In the genomic region with DNA sequence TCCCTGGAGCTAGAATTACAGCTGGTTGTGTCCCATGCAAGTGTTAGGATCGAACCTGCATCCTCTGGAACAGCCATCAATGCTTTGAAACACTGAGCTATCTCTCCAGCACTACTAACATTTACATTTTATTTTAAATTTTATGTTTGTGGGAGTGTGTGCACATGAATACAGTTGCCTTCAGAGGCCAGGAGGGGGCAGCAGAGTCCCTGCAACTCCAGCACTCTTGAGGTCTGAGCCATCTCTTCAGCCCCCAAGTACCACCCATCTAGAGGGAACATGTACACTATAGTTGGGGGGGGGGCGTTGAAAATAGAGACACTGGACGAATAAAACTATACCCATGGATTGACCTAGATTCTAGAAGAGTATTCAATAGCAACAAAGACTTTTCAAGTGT, we compare ENCODE assay signal across 8 mouse cellular contexts. TPM values are rescaled to one million over a fixed set of nuclear protein-coding genes. Genes with fewer than 3 reads are reported as not detected.
DNase-seq lines count a peak whose midpoint lies in the region; ATAC-seq and TF ChIP-seq lines count a peak whose summit lies in the region.
"Had no signal": no experiment of that assay in that cellular context is flagged by ENCODE, and none has a peak within 500 bp of the region (broad histone marks: within the 10 kb centered on the region; RNA-seq: fewer than 3 reads in every experiment).

No protein-coding gene starts in this region.

- no peaks in the 10 kb centered on the region for H3K9me3 ChIP-seq in heart, postnatal 0 days (replicated peaks; ENCODE audit: control insufficient read depth, low read length)
- H3K9me3 ChIP-seq in lung, postnatal 0 days (ENCODE audit: low read length), result no peaks in the 10 kb centered on the region
- H3K9me3 ChIP-seq: megakaryocyte, embryonic 14.5 days had no signal

- no peak overlapping the region for H3K4me3 ChIP-seq in heart, postnatal 0 days (ENCODE audit: low read depth, low read length)
- no peak overlapping the region for H3K4me3 ChIP-seq in lung, postnatal 0 days (ENCODE audit: low read depth, low read length)
- H3K4me3 ChIP-seq: megakaryocyte, embryonic 14.5 days had no signal

- no peak overlapping the region for H3K9ac ChIP-seq in heart, postnatal 0 days (replicated peaks; ENCODE audit: low read depth, low read length)
- no peak overlapping the region for H3K9ac ChIP-seq in lung, postnatal 0 days (replicated peaks; ENCODE audit: low read depth)

- no peaks in the 10 kb centered on the region for H3K36me3 ChIP-seq in heart, postnatal 0 days (replicated peaks; ENCODE audit: control insufficient read depth, insufficient read depth, low read length)
- H3K36me3 ChIP-seq in lung, postnatal 0 days (ENCODE audit: insufficient read depth, low read length), result no peaks in the 10 kb centered on the region

- ATAC-seq in heart, postnatal 0 days (ENCODE audit: insufficient read depth, low read depth), result no peak
- ATAC-seq in lung, postnatal 0 days, result peak; percentile 40; the same call in 1 of the 2 replicates
- ATAC-seq in activated CD4-positive, CD25-positive, alpha-beta regulatory T cell, adult 4 months, result no peak

- peak overlapping the region; percentile 82 for H3K27ac ChIP-seq in heart, postnatal 0 days (ENCODE audit: low read depth)
- H3K27ac ChIP-seq in lung, postnatal 0 days (ENCODE audit: low read length), result peak overlapping the region; percentile 77; the same call in 1 of the 2 replicates

- H3K4me2 ChIP-seq in heart, postnatal 0 days (ENCODE audit: low read depth, low read length), result no peak overlapping the region
- no peak overlapping the region for H3K4me2 ChIP-seq in lung, postnatal 0 days (replicated peaks; ENCODE audit: low read depth, low read length)

- H3K4me1 ChIP-seq in heart, postnatal 0 days (ENCODE audit: control insufficient read depth, insufficient read depth), result 0 out of 2 replicates have a peak, but pooled peaks cover 6% of the 10 kb centered on the region
- H3K4me1 ChIP-seq in lung, postnatal 0 days (ENCODE audit: insufficient read depth, low read depth, low read length), result no peaks in the 10 kb centered on the region; the same call in 1 of the 2 replicates
- H3K4me1 ChIP-seq: megakaryocyte, embryonic 14.5 days had no signal

- no peak for TF ChIP-seq EP300 in heart, postnatal 0 days (IDR thresholded peaks at IDR 0.05; ENCODE audit: low read depth)
- no peak for TF ChIP-seq EP300 in lung, postnatal 0 days (IDR thresholded peaks at IDR 0.05)

- no peaks in the 10 kb centered on the region for H3K27me3 ChIP-seq in heart, postnatal 0 days (ENCODE audit: control insufficient read depth, insufficient read depth, low read length)
- no peaks in the 10 kb centered on the region for H3K27me3 ChIP-seq in lung, postnatal 0 days (replicated peaks; ENCODE audit: insufficient read depth, low read length)

- intact Hi-C loops in left cerebral cortex, postnatal 14 days (cut with DNase I), result loop anchor here (1.0 kb wide), 1 partner anchor 105 kb away; no protein-coding TSS in a partner anchor

- WGBS in heart, postnatal 0 days, result 65% methylated on average over 3 of the region's 3 CpGs
- 63% methylated on average over 3 of the region's 3 CpGs for WGBS in lung, postnatal 0 days

- peak; percentile 7 to 38 for DNase-seq in left cerebral cortex, postnatal 14 days (ENCODE audit: low spot score in 2 of 2)
- no peak for DNase-seq in left cerebral cortex, adult 11 months (ENCODE audit: low spot score)
- DNase-seq in ES-CJ7 (ENCODE audit: low read depth, low spot score), result peak; percentile 41
- peak; percentile 71 for DNase-seq in adrenal gland, postnatal 14 days
- DNase-seq in heart, postnatal 0 days (ENCODE audit: low spot score), result peak; percentile 51
- peak; percentile 62 for DNase-seq in lung, postnatal 0 days (ENCODE audit: low spot score)

- TF ChIP-seq CTCF in heart, postnatal 0 days (IDR thresholded peaks at IDR 0.05; ENCODE audit: low read depth), result peak; percentile 75
- TF ChIP-seq CTCF in lung, postnatal 0 days (IDR thresholded peaks at IDR 0.05), result peak; percentile 86

RNA-seq across cellular contexts. Expression of a gene that starts 37.3 kb away (rescaled TPM):
- 1 to 10 TPM; 3.1 to 3.3 TPM for total RNA-seq in left cerebral cortex, postnatal 14 days (2021)
- total RNA-seq in adrenal gland, postnatal 14 days (2021), result 32.4 and 38.9 TPM in 2 replicates
- total RNA-seq in heart, postnatal 0 days (2014; rRNA removed; ENCODE audit: low replicate concordance), result 37.0 and 55.8 TPM in 2 replicates
- 15.5 and 17.8 TPM in 2 replicates for polyA plus RNA-seq in heart, postnatal 0 days (2015; fragmentation: Nextera tagmentation; extraction: Ambion mirVana)
- 83.6 and 122 TPM in 2 replicates for polyA plus RNA-seq in lung, postnatal 0 days (2015; fragmentation: Nextera tagmentation; extraction: Ambion mirVana)
- polyA plus RNA-seq in activated CD4-positive, CD25-positive, alpha-beta regulatory T cell, adult 4 months (2017; shearing (Covaris generic)), result under 1 TPM in 1 of 2 experiments, not detected in 1; 0.13 TPM

RNA-seq across cellular contexts. Expression of a gene that starts 45.5 kb away (rescaled TPM):
- 1 to 10 TPM; 9.0 to 9.4 TPM for total RNA-seq in left cerebral cortex, postnatal 14 days (2021)
- total RNA-seq in adrenal gland, postnatal 14 days (2021), result 9.2 and 10.7 TPM in 2 replicates
- total RNA-seq in heart, postnatal 0 days (2014; rRNA removed; ENCODE audit: low replicate concordance), result 9.0 and 9.3 TPM in 2 replicates
- polyA plus RNA-seq in heart, postnatal 0 days (2015; fragmentation: Nextera tagmentation; extraction: Ambion mirVana), result 9.0 and 9.3 TPM in 2 replicates
- 8.4 and 9.2 TPM in 2 replicates for polyA plus RNA-seq in lung, postnatal 0 days (2015; fragmentation: Nextera tagmentation; extraction: Ambion mirVana)
- polyA plus RNA-seq in activated CD4-positive, CD25-positive, alpha-beta regulatory T cell, adult 4 months (2017; shearing (Covaris generic)), result 1 to 10 TPM; 3.6 to 4.2 TPM
